Mouse (Mus musculus) cerebellum, adult 11-12 months (tissue): ENCODE measurements around the gene Tmc7.

Experiments used
- DNase-seq: peaks from one replicate; pipeline ENCODE4 v3.0.0; 2022

Gene Tmc7

GRCm38 (mm10) chr7:118498984-118499783 lies 85.4 kb downstream of the Tmc7 start:
- no peak for DNase-seq

- DNase-seq, result no peak
These were observed 89.5 kb downstream of the Tmc7 start for GRCm38 (mm10) chr7:118494892-118495579.

- no peak for DNase-seq
These were observed 90.6 kb downstream of the Tmc7 start for GRCm38 (mm10) chr7:118493892-118494291.

- no peak for DNase-seq
These were observed 92.9 kb downstream of the Tmc7 start, which contains the start of gene Itpripl2 for GRCm38 (mm10) chr7:118491431-118492147. Gene Itpripl2, minus strand, starts transcription at chr7:118491975.

GRCm38 (mm10) chr7:118490666-118491430 lies 93.7 kb downstream of the Tmc7 start:
- DNase-seq, result no peak

- DNase-seq, result no peak
These were observed 94.5 kb downstream of the Tmc7 start for GRCm38 (mm10) chr7:118489706-118490665.

- DNase-seq, result no peak
These were observed 96.4 kb downstream of the Tmc7 start for GRCm38 (mm10) chr7:118488060-118488664.

GRCm38 (mm10) chr7:118486917-118487316 lies 97.6 kb downstream of the Tmc7 start:
- DNase-seq, result no peak
